Mouse (Mus musculus) cerebellum, adult (tissue): ENCODE measurements around the gene Sgo2b.
A peak's percentile ranks its signal among the peaks of the same experiment; 100 is the strongest.
"Not testable (repeated sequence)": the region's sequence is repeated elsewhere in the genome, so short reads cannot be mapped to it uniquely, and the experiment has no call there.

Source experiments
- ATAC-seq: cut with Nextera tagmentation; 2 replicates; pipeline ENCODE4 v1.9.2; 2017; ENCODE audit warnings: mild to moderate bottlenecking, moderate library complexity, mixed read lengths; ENCODE audit not compliant: insufficient number of reproducible peaks, low FRiP score, low TSS enrichment

Gene Sgo2b

DNA sequence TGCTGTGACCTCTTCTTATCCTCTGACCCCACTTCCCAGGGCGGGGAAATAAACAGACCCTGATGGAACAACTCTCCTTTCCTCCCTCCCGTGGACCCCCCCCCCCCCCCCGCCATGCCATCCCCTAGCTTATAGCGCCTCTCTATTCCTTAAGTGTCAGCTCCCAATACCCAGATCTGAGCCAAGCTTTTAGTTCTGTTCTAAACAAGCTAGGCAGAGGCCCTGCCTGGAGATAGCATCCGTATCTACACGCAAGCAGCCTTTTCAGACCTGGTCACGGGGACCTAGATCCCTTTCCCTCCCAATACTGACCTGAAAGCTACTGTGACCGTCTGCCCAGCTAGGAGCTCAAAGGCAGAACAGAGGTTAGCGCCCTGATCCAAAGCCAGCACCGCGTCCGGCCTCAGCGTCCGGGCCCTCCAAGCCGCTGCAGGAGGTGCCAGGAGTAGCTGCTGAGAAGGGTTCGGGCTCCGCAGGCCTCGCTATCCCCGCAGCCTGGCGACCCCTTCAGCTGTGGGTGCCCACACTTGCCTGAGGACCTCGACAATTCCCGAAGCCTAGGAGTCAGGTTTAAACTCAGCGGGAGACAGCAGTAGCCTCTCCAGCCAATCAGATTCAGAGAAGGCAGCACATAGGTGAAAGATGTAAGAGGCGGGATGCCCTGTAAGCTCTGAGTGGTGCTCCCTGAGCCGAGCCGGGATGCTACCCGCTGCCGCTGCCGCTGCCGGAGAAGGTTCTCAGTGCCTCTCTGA is at the start of gene Sgo2b:
TSS of gene Sgo2b (minus strand) at position 623 of the 752 bp plus-strand sequence.
- peak; percentile 76 for ATAC-seq

DNA sequence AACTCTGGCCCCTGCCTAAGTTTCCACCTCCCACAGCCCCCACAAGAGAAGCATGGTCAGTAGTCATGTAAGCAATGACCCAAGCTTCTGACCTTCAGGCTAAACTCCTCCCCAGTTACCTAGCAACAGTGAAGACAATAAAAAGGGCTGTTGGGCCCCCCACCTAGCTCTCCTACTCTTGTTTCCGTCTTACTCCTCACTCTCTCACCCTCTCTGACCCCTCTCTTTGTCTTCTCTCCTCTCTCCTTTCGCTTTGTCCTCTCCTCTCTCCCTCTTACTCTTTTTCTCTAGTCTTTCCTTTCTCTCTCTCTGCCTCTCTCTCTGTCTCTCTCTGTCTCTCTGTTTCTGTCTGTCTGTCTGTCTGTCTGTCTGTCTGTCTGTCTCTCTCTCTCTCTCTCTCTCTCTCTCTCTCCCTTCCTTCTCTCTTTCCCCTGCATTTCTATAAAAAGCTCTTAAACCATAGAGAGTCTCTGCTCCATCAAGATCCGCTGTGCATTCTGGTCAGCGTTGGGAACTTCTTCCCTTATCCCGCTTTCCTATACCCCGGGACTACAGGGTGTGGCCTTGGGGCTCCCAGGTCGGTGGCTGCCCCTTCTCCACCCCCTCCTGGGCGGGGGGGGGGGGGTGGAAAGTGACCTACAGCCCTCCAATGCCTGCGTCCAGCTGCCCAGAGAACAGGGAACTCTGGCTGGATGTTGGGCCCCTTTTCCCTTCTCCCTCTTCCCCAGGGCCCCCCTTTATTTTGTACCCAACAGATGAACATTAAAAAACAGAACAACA is 18.8 kb upstream of the Sgo2b start:
- ATAC-seq, result not testable (repeated sequence)

DNA sequence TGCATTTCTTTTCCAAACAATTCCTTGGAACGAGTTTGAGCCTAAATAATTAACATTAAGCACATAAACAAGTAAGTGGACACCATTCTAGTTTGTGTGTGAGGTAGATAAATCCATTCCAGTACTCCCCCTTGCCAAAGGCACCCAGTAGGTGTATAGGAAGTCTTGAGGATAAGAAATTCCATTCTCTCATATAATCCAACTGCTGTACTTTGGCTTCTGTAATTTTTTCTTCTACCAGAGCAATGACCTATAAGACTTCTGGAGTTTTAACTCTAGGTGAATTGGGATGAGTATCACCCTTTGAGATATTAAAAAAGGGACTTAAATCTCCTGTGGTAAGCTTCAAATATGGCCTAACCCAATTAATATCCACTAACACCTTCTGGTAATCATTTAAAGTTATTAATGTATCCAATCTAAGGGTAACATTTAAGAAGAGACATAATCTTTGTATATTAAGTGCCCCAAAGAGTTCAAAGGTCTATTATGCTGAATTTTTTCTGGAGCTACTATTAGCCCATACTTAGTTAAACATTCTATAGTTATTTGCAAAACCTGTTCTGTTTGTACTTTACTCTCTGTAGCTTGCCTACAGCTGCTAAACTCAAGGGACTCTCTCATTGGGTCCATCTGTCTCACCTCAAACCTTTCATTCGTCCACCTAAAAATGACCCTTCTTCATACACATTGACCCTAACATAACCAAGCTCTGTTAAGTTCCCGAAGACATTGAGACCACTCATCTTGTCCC is 9.2 kb upstream of the Sgo2b start:
- ATAC-seq, result no peak

DNA sequence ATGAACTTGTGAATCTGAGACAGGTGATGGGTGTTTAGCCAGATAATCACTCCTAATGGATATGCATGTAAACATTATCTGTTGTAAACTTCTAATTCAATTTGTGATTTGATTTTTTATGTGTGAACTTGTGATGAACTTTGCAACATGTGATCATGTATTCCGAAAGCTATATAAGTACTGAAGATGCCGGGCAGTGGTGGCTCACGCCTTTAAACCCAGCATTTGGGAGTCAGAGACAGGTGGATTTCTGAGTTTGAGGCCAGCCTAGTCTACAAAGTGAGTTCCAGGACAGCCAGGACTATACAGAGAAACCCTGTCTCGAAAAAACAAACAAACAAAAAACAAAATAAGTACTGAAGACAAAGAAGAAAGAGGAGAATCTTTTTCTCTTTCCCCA is 1.8 kb upstream of the Sgo2b start:
- ATAC-seq, result not testable (repeated sequence)

DNA sequence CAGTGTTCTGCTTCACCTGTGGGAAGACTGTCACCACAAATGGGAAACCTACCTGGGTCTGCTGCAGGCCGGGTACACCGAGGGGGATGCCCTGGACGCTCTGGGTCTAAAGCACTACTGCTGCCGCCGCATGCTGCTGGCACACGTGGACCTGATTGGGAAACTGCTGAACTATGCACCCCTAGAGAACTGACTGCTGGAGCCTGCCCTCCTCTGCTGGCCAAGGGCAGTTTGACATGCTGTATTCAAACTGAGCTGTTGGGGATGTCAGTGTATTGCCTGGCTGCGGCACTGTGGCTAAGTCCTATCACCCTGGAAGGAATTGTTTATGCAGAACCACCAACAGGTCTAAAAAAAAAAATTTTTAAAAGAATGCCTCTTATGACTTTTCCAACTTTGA is 18.9 kb downstream of the Sgo2b start:
- no peak for ATAC-seq

DNA sequence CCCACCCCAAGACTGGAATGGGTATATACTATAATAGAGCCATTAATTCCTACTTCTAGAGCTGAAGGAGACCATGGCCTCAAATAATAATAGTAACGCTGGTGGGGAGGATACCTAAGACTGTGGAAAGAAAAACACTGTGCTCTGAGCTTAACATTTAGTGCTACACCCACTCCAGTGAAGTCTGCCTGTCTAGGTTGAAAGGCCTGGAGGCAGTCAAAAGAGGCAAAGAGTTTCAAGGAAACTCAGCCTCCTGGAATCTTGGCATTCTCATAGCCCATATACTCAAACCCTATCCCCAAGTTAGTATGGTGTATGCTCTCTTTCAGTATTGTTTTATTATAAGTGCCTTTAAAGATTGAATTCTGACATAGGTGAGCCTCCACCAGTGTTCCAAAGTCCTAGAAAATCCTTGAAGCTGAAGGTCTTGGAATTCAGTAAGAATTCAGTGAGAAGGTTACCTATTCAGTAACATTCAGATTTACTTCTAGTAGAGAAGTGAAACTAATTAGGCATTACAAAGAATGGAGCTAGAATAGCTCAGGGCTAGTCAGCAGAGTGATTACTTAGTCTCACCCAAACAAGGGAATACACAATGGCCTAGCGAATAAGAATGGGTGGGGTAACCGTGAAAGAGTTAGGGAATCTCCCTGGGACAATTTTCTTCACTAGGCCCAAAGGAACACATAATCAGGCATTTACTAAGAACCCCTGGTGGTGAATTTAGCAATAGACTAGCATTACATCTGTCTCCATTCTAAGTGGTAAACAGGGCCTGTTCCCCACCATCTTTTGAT is 22.5 kb downstream of the Sgo2b start:
- no peak for ATAC-seq

DNA sequence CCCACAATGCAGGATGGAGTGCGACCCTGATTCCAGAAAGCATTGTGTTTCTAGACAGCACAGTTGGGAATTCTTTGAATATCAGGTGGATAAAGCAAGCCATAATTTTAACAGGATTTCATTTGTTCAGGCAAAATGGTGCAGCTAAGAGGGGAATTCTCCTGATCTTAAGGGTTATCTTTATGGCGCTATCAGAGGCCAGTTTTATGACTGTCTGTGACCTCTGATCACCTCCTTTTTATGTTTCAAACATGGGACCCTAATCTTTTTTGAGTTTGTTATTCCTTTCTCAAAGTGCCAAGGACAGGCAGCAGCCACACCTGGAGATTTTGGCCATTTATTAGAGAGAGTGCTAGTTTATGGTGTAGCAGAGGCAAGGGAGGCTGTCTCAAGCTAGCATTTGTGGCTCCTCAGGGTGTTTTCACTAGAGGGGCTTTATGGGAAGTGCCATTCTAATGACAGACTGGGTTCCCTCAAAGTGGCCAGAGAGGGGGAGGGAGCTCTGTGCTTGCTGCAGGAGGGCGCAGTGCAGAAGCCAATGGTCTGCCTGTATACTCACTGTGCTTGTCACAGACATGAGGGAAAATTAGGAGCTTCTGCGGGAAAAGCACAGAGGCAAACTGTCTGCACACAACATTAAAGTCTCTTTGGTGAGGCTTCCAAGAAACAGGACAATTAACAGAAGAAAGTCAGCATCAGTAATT is 30.6 kb downstream of the Sgo2b start:
- ATAC-seq, result no peak

DNA sequence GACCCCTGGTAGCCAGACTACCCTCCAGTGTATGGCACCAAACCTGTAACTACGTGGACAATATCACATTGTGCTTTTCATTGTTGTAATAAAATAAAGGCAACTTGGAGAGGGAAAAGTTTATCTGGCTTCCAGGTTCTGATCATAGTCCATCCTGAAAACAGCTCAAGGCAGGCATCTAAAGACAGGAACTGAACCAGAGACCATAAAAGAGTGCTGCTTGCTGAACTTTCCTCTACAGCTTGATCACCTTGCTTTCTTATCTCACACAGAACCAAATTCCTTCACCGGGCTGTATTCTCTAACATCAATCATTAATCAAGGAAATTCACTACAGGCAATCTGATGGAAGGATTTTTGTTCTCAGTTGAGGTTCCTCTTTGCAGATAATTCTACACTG is 57.0 kb downstream of the Sgo2b start:
- no peak for ATAC-seq

DNA sequence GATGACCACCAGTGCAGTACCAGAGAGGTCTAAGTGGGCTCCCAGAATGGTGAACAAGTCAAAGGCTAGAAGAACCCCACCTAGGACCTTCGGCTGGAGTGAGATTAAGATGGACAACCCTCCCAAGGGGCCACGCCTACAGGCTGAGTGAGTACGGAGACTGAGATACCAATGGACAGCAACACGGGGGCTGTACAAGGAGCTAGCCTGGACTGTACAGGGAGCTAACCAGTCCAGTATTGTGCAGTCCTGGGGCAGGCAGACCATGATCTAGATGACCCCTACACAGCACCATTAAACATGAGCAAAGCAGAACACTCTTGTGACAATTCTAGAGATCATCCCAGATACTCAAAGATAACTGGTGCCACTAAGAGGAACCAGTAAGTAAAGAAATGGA is 73.7 kb downstream of the Sgo2b start:
- 0 out of 2 replicates have a peak, but pooled peaks have one; percentile 28 for ATAC-seq

DNA sequence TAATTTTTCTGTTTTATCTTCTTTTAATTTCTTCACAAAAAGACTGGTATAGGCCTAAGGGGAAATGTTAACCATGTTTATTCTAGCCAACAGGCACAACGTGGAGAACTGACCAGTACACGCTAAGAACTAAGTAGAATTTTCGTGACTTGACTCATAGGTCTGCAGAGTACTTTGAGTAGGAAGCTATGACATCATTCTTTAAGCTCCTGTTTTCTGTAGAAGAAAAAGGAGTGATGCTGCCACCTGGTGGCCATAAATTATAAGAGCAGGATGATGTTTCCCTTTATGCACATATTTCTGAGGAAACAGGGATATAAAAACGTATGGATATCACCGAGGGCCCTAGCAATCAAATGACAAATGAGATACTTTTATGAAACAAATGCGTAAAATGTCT is 74.7 kb downstream of the Sgo2b start:
- ATAC-seq, result peak; percentile 67; the same call in 1 of the 2 replicates

DNA sequence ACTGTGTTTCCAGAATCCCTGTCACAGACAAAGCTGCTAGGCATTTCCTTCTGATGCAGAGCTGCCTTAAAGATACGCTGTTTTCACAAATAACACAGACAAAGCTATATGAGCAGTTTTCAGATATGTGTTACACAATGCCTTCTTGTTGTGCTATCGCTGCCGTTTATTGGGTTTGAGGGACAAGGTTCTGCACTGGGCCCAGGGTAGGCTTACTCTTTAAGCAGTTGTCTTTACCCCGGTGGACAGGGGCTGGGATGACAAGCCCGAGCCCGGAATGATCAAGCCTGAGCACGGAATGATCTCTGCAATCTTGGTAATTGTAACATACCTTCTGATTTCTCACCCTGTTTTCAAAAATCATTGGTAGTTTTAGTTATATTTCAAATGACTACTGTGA is 75.1 kb downstream of the Sgo2b start:
- ATAC-seq, result 0 out of 2 replicates have a peak, but pooled peaks have one; percentile 38
